Mouse (Mus musculus): ENCODE data around the gene Tlcd1. TPM values are rescaled to one million over a fixed set of nuclear protein-coding genes. Genes with fewer than 3 reads are reported as not detected.
A peak's percentile ranks its signal among the peaks of the same experiment; 100 is the strongest.

Gene Tlcd1
- polyA plus RNA-seq, 1 experiment, result 78.2 TPM

DNA sequence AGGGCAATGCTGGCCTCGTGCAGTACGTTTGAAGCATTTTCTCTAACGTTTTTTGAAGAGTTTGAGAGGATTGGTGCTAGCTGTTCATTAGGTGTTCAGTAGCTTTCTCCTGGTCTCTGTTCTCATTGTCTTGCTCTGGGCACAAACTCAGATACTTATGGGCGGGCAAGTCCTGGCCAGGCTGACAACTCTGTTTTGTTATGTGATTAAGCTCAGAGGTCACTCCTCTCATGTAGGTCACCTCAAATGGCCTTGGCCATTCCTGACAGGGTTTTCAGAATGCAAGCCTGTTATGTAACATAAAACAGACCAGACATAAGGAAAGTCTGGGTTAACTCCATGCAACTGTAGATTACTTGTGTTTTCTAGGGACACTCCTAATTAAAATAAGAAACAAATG is 38.9 kb upstream of the Tlcd1 start:
- Histone ChIP-seq H3K27me3 (replicated peaks; ENCODE audit: control insufficient read depth, insufficient read depth, low read length) (no peaks in the 10 kb centered on the region), H3K27ac (ENCODE audit: insufficient read depth, low read depth, low read length) (peak overlapping the region; percentile 81), H3K36me3 (ENCODE audit: control insufficient read depth, insufficient read depth, low read length) (no peaks in the 10 kb centered on the region), H3K4me1 (ENCODE audit: control insufficient read depth, insufficient read depth, low read length) (peaks cover 27% of the 10 kb centered on the region; the same call in 1 of the 2 replicates), H3K4me3 (ENCODE audit: insufficient read depth, low read depth, low read length) (no peak overlapping the region)
- TF ChIP-seq POLR2A (IDR thresholded peaks at IDR 0.05; ENCODE audit: low read depth, low read length) (no peak), CTCF (conservative IDR thresholded peaks at IDR 0.05; ENCODE audit: insufficient read depth, insufficient read length, low read depth, low read length) (no peak)
- peak; percentile 70 for DNase-seq
- WGBS, result 36% methylated on average over 4 of the region's 4 CpGs

DNA sequence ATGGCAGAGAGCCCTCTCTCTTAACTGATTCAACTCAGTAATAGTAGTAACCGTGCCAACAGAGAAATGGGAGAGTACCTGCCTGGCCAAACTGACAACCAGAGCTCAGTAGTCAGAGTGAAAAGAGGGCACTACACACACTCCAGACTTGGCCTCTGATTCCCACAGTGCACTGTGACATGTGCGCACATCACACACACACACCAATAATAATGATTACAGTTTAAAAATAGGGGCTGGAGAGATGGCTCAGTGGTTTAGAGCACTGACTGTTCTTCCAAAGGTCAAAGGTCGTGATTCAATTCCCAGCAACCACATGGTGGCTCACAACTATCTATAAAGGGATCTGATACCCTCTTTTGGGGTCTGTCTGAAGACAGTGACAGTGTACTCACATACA is 38.5 kb upstream of the Tlcd1 start:
- no peak overlapping the region for H3K4me3 ChIP-seq (ENCODE audit: insufficient read depth, low read depth, low read length)
- no peaks in the 10 kb centered on the region for H3K27me3 ChIP-seq (replicated peaks; ENCODE audit: control insufficient read depth, insufficient read depth, low read length)
- WGBS, result 62% methylated on average over 3 of the region's 3 CpGs
- peak overlapping the region; percentile 27 for H3K27ac ChIP-seq (ENCODE audit: insufficient read depth, low read depth, low read length)
- H3K36me3 ChIP-seq (ENCODE audit: control insufficient read depth, insufficient read depth, low read length), result no peaks in the 10 kb centered on the region
- TF ChIP-seq CTCF (conservative IDR thresholded peaks at IDR 0.05; ENCODE audit: insufficient read depth, insufficient read length, low read depth, low read length), result no peak
- TF ChIP-seq POLR2A (IDR thresholded peaks at IDR 0.05; ENCODE audit: low read depth, low read length), result no peak
- DNase-seq, result peak; percentile 41
- H3K4me1 ChIP-seq (ENCODE audit: control insufficient read depth, insufficient read depth, low read length), result peaks cover 30% of the 10 kb centered on the region

DNA sequence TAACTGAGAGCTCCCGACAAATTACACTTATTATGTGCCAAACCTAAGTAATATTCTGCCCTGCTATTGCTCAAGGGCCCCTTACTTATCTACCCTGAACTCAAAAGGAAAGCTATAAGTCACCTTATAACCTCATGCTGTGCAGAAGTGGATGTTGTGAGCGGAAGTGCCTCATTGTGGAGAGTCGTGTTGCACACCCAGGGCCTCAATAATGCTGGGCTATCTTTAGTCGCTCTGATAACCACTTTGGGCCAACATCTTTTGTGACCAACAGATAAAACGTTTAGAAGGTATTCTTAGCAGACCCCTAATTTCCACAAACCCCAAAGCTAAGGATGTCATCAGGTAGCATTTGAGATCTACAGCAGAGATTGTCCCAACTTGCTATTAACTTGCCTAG is 35.8 kb upstream of the Tlcd1 start:
- no peak for DNase-seq
- no peak overlapping the region for H3K27ac ChIP-seq (ENCODE audit: insufficient read depth, low read depth, low read length)
- TF ChIP-seq CTCF (conservative IDR thresholded peaks at IDR 0.05; ENCODE audit: insufficient read depth, insufficient read length, low read depth, low read length), result no peak
- TF ChIP-seq POLR2A (IDR thresholded peaks at IDR 0.05; ENCODE audit: low read depth, low read length), result no peak
- H3K4me1 ChIP-seq (ENCODE audit: control insufficient read depth, insufficient read depth, low read length), result peaks cover 27% of the 10 kb centered on the region
- H3K4me3 ChIP-seq (ENCODE audit: insufficient read depth, low read depth, low read length), result no peak overlapping the region
- WGBS, result 76% methylated on average over 5 of the region's 5 CpGs
- no peaks in the 10 kb centered on the region for H3K36me3 ChIP-seq (ENCODE audit: control insufficient read depth, insufficient read depth, low read length)
- no peaks in the 10 kb centered on the region for H3K27me3 ChIP-seq (replicated peaks; ENCODE audit: control insufficient read depth, insufficient read depth, low read length)

DNA sequence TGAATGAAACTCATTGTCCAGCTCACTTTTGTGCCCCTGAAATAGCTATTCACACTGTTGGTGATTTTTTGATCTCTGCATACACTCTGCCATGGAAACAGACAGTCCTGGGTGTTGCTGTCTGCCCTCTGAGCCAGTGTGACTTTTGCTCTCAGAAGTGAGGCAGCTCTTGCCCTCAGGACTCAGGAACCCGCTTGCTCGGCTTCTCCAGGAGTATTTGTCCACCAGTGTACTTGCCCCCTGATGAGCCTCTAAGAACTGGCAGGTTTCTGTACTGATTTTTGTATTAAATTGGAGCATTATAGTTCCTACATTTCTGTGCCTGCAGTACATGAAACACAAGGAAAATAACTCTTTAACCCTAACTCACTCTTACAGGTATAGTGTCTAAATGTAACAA is 33.0 kb upstream of the Tlcd1 start:
- TF ChIP-seq POLR2A (IDR thresholded peaks at IDR 0.05; ENCODE audit: low read depth, low read length) (no peak), CTCF (conservative IDR thresholded peaks at IDR 0.05; ENCODE audit: insufficient read depth, insufficient read length, low read depth, low read length) (no peak)
- no peaks in the 10 kb centered on the region for H3K27me3 ChIP-seq (replicated peaks; ENCODE audit: control insufficient read depth, insufficient read depth, low read length)
- H3K4me1 ChIP-seq (ENCODE audit: control insufficient read depth, insufficient read depth, low read length), result peaks cover 19% of the 10 kb centered on the region
- no peak overlapping the region for H3K4me3 ChIP-seq (ENCODE audit: insufficient read depth, low read depth, low read length)
- H3K36me3 ChIP-seq (ENCODE audit: control insufficient read depth, insufficient read depth, low read length), result no peaks in the 10 kb centered on the region
- 48% methylated on average over 2 of the region's 2 CpGs for WGBS
- DNase-seq, result peak; percentile 54
- peak overlapping the region; percentile 63; the same call in 1 of the 2 replicates for H3K27ac ChIP-seq (ENCODE audit: insufficient read depth, low read depth, low read length)

DNA sequence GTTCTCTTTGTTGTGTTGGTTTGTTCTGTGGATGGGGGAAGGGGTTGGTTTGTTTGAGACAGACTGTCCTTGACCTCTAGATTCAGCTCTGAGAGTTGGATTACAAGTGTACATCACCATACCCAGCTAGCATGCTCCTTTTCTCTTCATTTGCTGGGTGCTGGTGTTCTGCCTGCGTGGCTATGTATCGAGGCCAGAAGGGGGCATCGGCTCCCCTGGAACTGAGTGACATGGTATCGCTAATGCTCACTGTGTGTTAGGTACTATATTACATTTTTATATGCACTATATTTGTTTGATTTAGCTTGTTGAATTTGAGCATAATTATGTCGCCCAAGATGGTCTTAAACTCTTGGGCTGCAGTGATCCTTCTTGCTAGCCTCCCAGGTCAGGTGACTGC is 30.3 kb upstream of the Tlcd1 start:
- Histone ChIP-seq H3K27me3 (replicated peaks; ENCODE audit: control insufficient read depth, insufficient read depth, low read length) (no peaks in the 10 kb centered on the region), H3K36me3 (ENCODE audit: control insufficient read depth, insufficient read depth, low read length) (no peaks in the 10 kb centered on the region), H3K27ac (ENCODE audit: insufficient read depth, low read depth, low read length) (peak overlapping the region; percentile 42; the same call in 1 of the 2 replicates), H3K4me1 (ENCODE audit: control insufficient read depth, insufficient read depth, low read length) (peaks cover 19% of the 10 kb centered on the region), H3K4me3 (ENCODE audit: insufficient read depth, low read depth, low read length) (no peak overlapping the region)
- no peak for DNase-seq
- no peak for TF ChIP-seq POLR2A (IDR thresholded peaks at IDR 0.05; ENCODE audit: low read depth, low read length)
- peak; percentile 29; the same call in 1 of the 2 replicates for TF ChIP-seq CTCF (conservative IDR thresholded peaks at IDR 0.05; ENCODE audit: insufficient read depth, insufficient read length, low read depth, low read length)
- 85% methylated on average over 5 of the region's 5 CpGs for WGBS

DNA sequence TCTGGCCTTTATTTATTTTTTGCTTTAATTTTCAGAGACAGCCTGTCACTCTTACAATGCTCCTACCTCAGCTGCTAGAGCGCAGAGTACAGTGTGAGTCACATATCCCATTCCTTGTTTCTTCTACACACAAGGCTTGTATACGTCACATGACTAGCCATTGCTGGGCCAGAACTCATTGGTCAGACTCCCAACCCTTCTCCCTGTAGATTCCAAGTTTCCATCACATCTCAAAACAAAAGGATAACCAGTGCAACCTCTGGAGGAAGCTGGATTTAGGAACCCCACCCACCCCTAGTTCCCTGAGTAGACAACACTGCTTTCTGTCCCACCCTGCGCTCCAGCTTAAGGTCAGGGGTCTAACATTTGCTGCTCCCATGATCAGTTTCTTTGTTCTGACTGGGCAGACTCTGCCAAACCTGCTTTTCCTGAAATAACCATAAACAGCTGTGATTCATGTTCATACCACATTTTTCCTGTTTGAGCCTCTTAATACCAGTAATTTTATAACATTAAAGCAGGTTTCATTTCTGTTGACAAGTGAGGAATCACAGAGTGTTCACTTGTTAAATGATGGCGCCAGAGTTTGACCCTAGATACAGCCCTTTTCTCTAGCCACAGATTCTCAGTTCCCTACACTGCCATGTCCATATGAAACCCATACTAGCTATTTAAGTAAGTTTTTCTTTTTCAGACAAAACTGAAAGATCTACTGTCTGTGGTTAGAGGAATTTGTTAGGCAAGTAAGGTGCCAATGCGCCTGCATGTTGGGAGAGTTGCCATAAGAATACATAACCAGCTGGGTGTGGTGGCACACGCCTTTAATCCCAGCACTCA is 29.6 kb upstream of the Tlcd1 start:
- TF ChIP-seq POLR2A (IDR thresholded peaks at IDR 0.05; ENCODE audit: low read depth, low read length) (no peak), CTCF (conservative IDR thresholded peaks at IDR 0.05; ENCODE audit: insufficient read depth, insufficient read length, low read depth, low read length) (no peak)
- 78% methylated on average over 6 of the region's 6 CpGs for WGBS
- Histone ChIP-seq H3K27me3 (replicated peaks; ENCODE audit: control insufficient read depth, insufficient read depth, low read length) (no peaks in the 10 kb centered on the region), H3K27ac (ENCODE audit: insufficient read depth, low read depth, low read length) (peak overlapping the region; percentile 42; the same call in 1 of the 2 replicates), H3K4me3 (ENCODE audit: insufficient read depth, low read depth, low read length) (no peak overlapping the region), H3K36me3 (ENCODE audit: control insufficient read depth, insufficient read depth, low read length) (no peaks in the 10 kb centered on the region), H3K4me1 (ENCODE audit: control insufficient read depth, insufficient read depth, low read length) (peaks cover 12% of the 10 kb centered on the region)
- no peak for DNase-seq

DNA sequence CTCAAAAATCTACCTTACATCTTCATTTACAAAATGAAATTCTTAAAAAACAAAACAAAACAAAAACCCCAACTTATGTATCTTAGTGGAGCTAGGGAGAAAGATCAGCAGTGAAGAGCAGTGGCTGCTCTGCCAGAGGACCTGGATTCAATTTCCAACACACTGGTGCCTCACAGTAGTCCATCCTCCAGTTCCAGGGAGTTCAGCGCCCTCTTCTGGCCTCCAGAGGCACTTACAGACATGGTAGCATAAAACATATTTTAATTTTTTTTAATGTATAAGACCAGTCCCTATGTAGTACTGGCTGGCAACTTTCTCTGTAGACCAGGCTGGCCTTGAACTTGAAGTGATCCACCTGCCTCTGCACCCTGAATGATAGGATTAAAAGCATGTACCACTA is 25.4 kb upstream of the Tlcd1 start:
- Histone ChIP-seq H3K4me1 (ENCODE audit: control insufficient read depth, insufficient read depth, low read length) (peaks cover 5% of the 10 kb centered on the region; the same call in 1 of the 2 replicates), H3K36me3 (ENCODE audit: control insufficient read depth, insufficient read depth, low read length) (no peaks in the 10 kb centered on the region), H3K27me3 (replicated peaks; ENCODE audit: control insufficient read depth, insufficient read depth, low read length) (no peaks in the 10 kb centered on the region), H3K27ac (ENCODE audit: insufficient read depth, low read depth, low read length) (no peak overlapping the region), H3K4me3 (ENCODE audit: insufficient read depth, low read depth, low read length) (no peak overlapping the region)
- peak; percentile 80 for TF ChIP-seq CTCF (conservative IDR thresholded peaks at IDR 0.05; ENCODE audit: insufficient read depth, insufficient read length, low read depth, low read length)
- TF ChIP-seq POLR2A (IDR thresholded peaks at IDR 0.05; ENCODE audit: low read depth, low read length), result no peak
- DNase-seq, result peak; percentile 48
- WGBS, result 40% methylated on average over 1 of the region's 1 CpGs

All from kidney, adult 2 months (tissue).